Mouse (Mus musculus): ENCODE data around the gene 4930426L09Rik.

DNA sequence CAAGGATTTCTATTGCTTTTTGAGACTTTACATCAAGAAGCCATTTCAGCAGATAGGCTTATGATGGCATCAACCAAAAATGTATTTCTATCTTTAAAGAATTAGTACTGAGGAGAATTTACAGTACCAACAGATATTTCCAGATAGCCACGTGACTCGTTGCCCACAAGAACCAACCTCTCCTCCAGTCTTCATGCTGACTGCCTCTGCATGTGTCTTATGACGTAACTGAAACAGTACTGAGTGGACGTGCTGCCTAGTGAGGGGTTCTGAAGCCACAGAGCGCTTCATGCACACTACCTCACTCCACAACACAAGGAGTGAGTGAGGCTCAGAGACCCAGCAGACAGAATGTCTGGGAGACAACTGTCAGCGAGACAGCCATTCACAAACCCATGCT lies 39.1 kb upstream of the 4930426L09Rik start:
- TF ChIP-seq ZNF384 (IDR thresholded peaks at IDR 0.05; ENCODE audit: low read depth, low read length) (no peak), CHD2 (IDR thresholded peaks at IDR 0.05; ENCODE audit: low read depth, low read length) (no peak)

Measured in ES-E14 (cell line).